Mouse (Mus musculus): ENCODE data around the gene Rpl23.

DNA sequence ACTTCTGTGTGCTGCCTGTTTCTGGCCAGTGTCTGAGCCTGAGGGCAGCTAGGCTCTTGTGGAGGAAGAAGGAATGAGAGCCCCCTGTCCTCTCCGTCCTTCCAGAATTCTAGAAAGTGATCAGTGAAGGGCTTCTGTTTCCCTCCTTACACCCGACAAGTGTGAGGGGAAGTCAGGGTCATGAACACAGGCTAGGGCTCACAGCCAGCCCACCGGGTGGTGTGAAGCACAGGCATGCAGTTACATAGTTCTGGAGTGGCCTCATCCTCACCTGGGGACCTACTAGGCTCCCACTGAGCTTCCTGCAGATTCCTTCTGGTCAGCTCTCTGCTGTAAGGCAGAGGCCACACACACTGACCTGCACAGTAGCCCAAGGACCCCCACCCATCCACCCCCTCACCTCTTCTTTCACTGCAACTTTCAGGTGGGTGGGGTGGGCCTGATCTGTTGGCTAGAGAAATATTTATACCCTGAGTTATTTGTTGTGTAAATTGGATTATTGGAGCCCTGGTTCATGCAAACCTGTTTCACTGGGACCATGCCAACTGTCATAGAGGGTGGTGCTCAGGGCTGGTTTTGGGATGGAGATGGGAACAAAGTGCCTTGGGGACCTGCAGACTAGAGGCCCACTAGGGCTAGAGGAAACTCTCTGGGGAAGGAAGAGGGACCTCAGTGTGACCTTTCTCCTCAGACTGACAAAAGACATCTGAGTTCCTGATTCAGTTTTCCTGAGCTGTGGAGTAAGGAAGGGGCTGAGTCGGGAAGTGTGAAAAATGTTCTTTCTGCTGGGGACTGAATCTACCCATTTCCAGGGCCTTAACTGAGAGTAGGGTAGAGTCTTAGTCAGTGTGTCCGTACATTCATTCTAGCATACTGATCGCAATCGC lies 27.2 kb upstream of the Rpl23 start:
- TF ChIP-seq CTCF (IDR thresholded peaks at IDR 0.05; ENCODE audit: low read depth) (no peak), EP300 (optimal IDR thresholded peaks at IDR 0.05) (no peak)
